Mouse (Mus musculus) retina, embryonic 14.5 days (tissue): Measurements from ENCODE around the gene Igf2bp1.

ENCODE experiments used
- DNase-seq: peaks from one replicate; pipeline ENCODE4 v3.0.0-alpha.2; 2015; ENCODE audit warnings: low spot score

Igf2bp1 gene

GRCm38 (mm10) chr11:96005403-96006271 is at the start of gene Igf2bp1:
Gene Igf2bp1 (minus strand): TSS chr11:96005940.
- peak; percentile 77 for DNase-seq

DNA sequence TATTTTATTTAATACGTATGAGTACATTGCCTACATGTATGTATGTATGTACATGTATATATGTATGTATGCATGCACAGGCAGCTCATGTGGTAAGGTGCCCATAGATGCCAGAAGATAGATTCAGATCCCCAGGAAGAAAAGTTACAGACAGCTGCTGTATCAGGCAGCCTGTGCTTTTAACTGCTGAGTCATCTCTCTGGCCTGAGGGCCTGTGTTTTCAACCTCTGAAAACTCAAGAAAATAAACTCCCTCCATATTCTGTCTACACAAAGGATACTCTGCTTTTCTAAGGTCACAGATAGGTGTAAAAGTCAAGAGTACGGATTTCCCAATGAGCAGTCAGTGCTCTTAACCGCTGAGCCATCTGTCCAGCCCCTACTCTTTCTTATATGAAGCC is 45.1 kb upstream of the Igf2bp1 start:
- DNase-seq = no peak

- no peak for DNase-seq
Observed at GRCm38 (mm10) chr11:96049939-96050338, 44.2 kb upstream of the Igf2bp1 start.

DNA sequence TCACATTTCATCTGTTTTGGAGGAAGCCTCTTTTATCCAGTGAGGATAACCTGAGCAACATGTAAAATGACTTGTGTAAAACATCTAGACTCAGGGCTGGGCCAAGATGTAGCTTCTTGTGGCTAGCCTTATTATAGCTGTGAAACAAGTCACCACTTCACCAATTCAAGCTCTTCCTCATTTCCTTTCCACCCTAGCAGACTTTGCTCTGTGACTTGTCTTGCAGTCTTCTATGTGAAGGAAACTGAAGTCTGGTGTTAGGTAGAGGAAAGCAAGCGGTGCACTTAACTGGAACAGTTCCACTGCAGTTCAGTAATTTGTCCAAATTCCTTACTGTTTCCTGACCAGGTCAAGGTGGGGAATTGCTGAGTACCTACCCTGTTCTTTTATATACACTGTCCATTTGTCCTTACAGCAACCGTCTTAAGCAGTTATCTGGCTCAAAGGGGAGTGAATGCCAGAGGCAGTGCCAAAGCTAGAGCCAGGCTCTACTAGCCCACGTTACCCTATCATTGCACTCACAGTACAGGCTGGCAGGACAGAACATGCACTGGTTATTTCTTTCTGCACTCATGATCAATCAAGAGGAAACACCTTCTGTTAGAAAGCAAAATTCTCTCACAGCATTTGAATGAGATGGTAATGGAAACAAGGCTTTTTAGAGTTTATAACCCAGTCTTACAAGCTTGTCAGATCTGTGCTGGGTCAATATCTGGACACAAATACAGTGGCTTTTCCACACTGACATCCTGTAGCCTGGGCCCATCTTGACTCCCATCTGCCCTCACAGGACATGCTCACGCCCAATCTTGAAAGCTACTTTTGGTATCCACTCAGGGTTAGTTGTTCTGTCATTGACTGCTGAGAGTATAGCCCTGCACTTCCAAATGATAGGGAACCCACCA is 42.0 kb upstream of the Igf2bp1 start:
- DNase-seq = no peak

- DNase-seq = no peak
Observed at GRCm38 (mm10) chr11:96046793-96047192, 41.1 kb upstream of the Igf2bp1 start.

DNA sequence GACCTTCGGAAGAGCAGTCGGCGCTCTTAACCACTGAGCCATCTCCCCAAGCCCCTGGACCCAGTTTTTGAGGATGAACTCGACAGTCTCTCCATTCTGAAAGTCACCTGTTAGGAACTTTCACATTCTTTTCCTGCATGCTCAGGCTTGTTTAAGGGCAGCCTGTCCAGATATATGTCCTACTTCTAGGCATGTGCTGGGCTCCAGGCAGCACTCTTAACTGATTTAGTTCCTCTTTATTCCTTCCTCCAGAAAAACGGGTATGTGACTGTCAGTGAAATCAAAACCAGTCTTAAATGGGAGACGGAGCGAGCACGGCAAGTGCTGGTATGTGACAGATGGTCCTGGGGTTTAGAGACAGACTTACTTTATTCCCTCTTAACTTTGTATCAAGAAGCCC is 40.3 kb upstream of the Igf2bp1 start:
- no peak for DNase-seq

- no peak for DNase-seq
Observed at GRCm38 (mm10) chr11:96044803-96045567, 39.2 kb upstream of the Igf2bp1 start.

GRCm38 (mm10) chr11:96038560-96038959 is 32.8 kb upstream of the Igf2bp1 start:
- DNase-seq = no peak

DNA sequence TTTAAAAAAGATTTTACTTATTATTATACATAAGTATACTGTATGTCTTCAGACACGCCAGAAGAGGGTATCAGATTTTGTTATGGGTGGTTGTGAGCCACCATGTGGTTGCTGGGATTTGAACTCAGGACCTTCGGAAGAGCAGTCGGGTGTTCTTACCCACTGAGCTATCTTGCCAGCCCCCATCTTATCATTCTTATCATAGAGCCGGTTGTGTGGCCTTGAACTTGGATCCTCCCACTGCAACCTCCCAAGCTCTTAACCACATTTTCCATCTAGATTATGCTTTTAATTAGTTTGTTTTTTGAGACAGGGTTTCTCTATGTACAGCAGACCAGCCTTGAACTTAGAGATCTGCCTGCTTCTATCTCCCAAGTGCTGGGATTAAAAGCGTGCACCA is 31.8 kb upstream of the Igf2bp1 start:
- DNase-seq = no peak

DNA sequence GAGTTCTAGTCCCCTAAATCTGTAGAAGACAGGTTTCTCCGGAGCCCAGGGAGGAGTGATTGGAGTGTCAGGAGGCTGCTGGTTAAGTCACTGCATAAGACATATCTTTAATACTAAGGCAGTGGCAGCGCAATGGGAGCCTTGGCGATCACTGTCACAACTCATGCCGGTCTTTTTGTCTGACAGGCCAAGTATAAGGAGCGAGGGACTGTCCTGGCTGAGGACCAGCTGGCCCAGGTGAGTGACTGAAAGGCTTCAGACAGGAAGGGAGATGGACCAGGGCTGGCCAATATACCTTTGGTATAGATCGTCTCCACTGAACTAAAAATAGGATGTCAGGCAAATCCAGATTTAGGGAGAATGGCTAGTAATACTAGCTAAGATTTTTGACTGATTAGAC is 29.4 kb upstream of the Igf2bp1 start:
- no peak for DNase-seq

DNA sequence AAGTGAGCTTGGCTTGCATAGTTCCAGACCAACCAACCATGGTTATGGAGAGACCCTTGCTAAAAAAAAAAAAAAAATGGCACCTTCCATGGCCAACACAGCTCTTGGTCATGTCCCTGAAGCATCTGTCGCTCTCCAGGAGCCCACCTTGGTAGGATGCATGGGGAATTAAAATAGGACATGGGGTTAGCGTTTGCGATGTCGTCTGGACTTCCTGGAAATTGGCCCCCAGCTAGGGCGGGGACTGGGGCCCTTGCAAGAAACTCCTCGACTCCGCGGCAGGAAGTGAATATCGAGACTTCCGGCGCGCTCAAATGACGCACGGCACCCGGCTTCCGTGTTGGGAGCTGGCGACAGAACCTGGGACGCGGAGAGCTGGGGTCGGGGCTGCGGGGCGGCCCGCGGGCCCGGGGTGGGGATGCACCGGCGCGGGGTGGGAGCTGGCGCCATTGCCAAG is 28.9 kb upstream of the Igf2bp1 start, which contains the start of gene Snf8:
Gene Snf8, plus strand, starts transcription at position 290 of the 457 bp plus-strand sequence.
- peak; percentile 95 for DNase-seq

- no peak for DNase-seq
Observed at GRCm38 (mm10) chr11:96034116-96034515, 28.4 kb upstream of the Igf2bp1 start.

- peak; percentile 50 for DNase-seq
Observed at GRCm38 (mm10) chr11:96033264-96033663, 27.5 kb upstream of the Igf2bp1 start.

DNA sequence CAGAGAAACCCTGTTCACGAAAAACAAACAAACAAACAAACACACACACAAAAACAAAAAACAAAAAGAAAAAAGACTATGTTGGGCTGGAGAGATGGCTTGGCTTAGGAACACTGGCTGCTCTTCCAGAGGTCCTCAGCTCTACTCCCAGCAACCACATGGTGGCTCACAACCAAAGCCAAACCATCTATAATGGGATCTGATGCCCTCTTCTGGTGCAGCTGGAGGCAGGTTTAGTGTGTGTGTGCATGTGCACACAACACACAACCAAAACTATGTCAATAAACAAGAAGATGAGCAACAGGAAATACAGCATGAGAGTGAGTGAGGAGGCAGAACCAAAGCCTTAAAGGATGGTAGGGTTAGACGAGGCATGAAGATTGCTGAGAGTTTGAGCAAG is 26.0 kb upstream of the Igf2bp1 start:
- no peak for DNase-seq

DNA sequence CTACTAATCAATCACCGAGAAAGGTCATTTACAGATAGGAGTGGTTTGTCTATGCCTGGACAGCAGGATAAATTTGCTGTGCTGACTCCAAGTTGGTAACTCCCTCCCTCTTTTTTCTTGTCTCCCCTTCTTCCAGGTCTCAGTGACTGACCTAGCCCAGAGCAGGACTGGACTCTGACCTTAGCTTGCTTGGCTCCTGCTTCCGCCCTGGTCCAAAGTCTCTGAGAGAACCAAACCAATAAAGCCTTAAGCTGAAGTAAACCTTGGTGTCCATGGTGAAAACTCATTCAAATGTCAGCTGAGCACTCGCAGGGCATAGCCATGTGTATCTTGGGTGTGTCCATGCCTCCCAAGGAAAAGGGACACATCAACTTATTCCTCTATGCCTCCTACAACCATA is 24.8 kb upstream of the Igf2bp1 start:
- no peak for DNase-seq

DNA sequence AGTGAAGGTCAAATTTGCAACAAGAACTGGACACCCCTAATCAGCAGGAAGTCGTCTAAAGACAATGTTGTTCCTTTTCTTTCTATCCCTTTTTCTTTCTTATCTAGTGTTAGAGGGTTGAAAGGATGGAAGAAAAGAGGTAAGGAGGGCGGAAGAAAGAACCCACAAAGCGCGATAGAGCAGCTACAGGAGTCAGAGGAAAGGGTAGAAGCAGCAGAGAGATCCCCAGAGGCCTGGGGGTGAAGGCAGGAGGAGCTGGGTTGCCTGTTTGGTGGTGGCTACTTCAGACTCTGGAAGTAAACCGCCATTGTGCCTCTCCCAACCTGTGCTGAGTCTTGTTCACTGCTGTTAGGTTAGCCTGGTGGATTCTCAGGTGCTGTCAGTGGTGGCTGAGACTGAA is 22.4 kb upstream of the Igf2bp1 start:
- DNase-seq = no peak

- DNase-seq = no peak
Observed at GRCm38 (mm10) chr11:96020622-96021021, 14.9 kb upstream of the Igf2bp1 start.

GRCm38 (mm10) chr11:96017941-96018351 is 12.2 kb upstream of the Igf2bp1 start:
- no peak for DNase-seq

GRCm38 (mm10) chr11:96015421-96015820 is 9.7 kb upstream of the Igf2bp1 start:
- no peak for DNase-seq

GRCm38 (mm10) chr11:96011982-96012381 is 6.2 kb upstream of the Igf2bp1 start:
- DNase-seq = no peak

DNA sequence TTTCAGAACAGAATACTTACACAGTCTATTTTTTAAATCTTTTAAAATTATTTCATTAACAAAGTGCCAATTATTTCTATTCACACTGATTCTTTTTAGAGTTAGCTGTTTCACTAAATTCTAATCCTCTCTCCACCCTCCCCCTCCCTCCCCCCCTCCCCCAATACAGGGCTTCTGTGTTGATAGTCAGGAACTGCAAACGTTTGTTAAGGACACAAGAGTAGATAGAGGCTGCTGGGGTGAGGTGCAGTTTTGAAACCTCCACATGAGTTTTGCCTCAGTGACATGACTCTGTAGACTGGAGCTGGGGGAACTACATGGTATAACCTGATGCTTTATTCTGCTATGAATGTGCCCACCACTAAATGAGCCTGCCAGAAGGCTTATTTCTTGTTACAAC is 3.1 kb upstream of the Igf2bp1 start:
- DNase-seq = no peak
